Mouse (Mus musculus) ES-E14 (cell line): Measurements from ENCODE around the gene Nkx2-5. TPM values are rescaled to one million over a fixed set of nuclear protein-coding genes. Genes with fewer than 3 reads are reported as not detected.

ENCODE experiments used
- DNase-seq: peaks from one replicate; pipeline ENCODE4 v3.0.0-alpha.2; 2013; ENCODE audit warnings: low read depth, low spot score
- H3K27ac ChIP-seq: 2 replicates; pipeline ENCODE4 v1.5.1; 2012; ENCODE audit warnings: low read depth, mild to moderate bottlenecking, low read length, moderate library complexity, mixed read lengths; ENCODE audit not compliant: poor library complexity, insufficient read depth, severe bottlenecking
- H3K36me3 ChIP-seq: 2 replicates; pipeline ENCODE4 v1.6.1; 2012; ENCODE audit warnings: mild to moderate bottlenecking, low read length, moderate library complexity, mixed read lengths; ENCODE audit not compliant: control insufficient read depth, poor library complexity, insufficient read depth, severe bottlenecking
- H3K4me1 ChIP-seq, 2 experiments: fragments of 150-350 bp in 1 of 2; sonication (generic) in 1 of 2; 2 replicates each; pipeline ENCODE4 v1.6.1; 2012; ENCODE audit warnings: low read length in 2 of 2, mild to moderate bottlenecking in 1 of 2, mixed read lengths in 1 of 2; ENCODE audit not compliant: control insufficient read depth in 2 of 2, insufficient read depth in 2 of 2, poor library complexity in 1 of 2
- H3K4me3 ChIP-seq, 2 experiments: fragments of 150-350 bp in 1 of 2; sonication (generic) in 1 of 2; 2 replicates each; pipeline ENCODE4 v1.5.1; 2012; ENCODE audit warnings: low read length in 2 of 2, low read depth in 1 of 2, mild to moderate bottlenecking in 1 of 2, mixed read lengths in 1 of 2; ENCODE audit not compliant: insufficient read depth in 1 of 2, poor library complexity in 1 of 2, severe bottlenecking in 1 of 2
- H3K9ac ChIP-seq: 2 replicates; pipeline ENCODE4 v1.6.1; 2012; ENCODE audit warnings: low read depth, mild to moderate bottlenecking, low read length, mixed read lengths; ENCODE audit not compliant: poor library complexity, insufficient read depth, severe bottlenecking
- H3K9me3 ChIP-seq: fragments of 150-350 bp; sonication (generic); 2 replicates; pipeline ENCODE4 v1.6.1; 2012; ENCODE audit warnings: low read depth, mild to moderate bottlenecking, low read length; ENCODE audit not compliant: control insufficient read depth, insufficient read depth
- CHD2 ChIP-seq: IDR thresholded peaks from 2 replicates; pipeline ENCODE4 v1.6.1; 2014; ENCODE audit warnings: mild to moderate bottlenecking, low read depth, low read length, inconsistent platforms
- HCFC1 ChIP-seq: IDR thresholded peaks from 2 replicates; pipeline ENCODE4 v1.6.1; 2012; ENCODE audit warnings: low read length, inconsistent platforms, borderline replicate concordance; ENCODE audit not compliant: insufficient read depth
- MAFK ChIP-seq: IDR thresholded peaks from 2 replicates; pipeline ENCODE4 v1.6.1; 2014; ENCODE audit warnings: mild to moderate bottlenecking, low read depth, low read length, inconsistent platforms; ENCODE audit not compliant: insufficient read depth
- ZC3H11A ChIP-seq: IDR thresholded peaks from 2 replicates; pipeline ENCODE4 v1.6.1; 2012; ENCODE audit warnings: low read depth, mild to moderate bottlenecking, inconsistent platforms, low read length, borderline replicate concordance
- ZNF384 ChIP-seq: IDR thresholded peaks from 2 replicates; pipeline ENCODE4 v1.6.1; 2012; ENCODE audit warnings: low read depth, low read length, inconsistent platforms
- in situ Hi-C, 2 experiments: fragments of 600-800 bp; cut with MboI; formaldehyde crosslinking; loops; one replicate each; pipeline ENCODE4 v1.15.1; 2025; ENCODE audit warnings: low sequenced_read_pairs in 2 of 2, inconsistent platforms in 1 of 2; ENCODE audit not compliant: unreplicated experiment in 2 of 2
- total RNA-seq: library from RNA; depleted of rRNA; stranded (reverse); fragments of 300-350 nt; gene quantifications from 2 replicates; pipeline ENCODE4 v1.2.3, GENCODE M21; 2012

Nkx2-5 gene
- total RNA-seq, 1 experiment, result 3.0 TPM

- Histone ChIP-seq H3K36me3 (no peaks in the 10 kb centered on the region), H3K27ac (no peak overlapping the region), H3K9me3 (no peaks in the 10 kb centered on the region), H3K9ac (no peak overlapping the region), H3K4me3 (no peak overlapping the region), H3K4me1 (no peaks in the 10 kb centered on the region)
- TF ChIP-seq CHD2 (no peak), MAFK (no peak), ZNF384 (no peak), HCFC1 (no peak), ZC3H11A (no peak)
- no peak for DNase-seq
- in situ Hi-C loops, result no loop called here
Measured at GRCm38 (mm10) chr17:26802886-26803285, 41.9 kb downstream of the Nkx2-5 start.

- no peak for DNase-seq
- H3K4me1 ChIP-seq, result 0 out of 4 replicates have a peak, but pooled peaks cover 0 to 3% of the 10 kb centered on the region in 2 experiments
- no peaks in the 10 kb centered on the region for H3K9me3 ChIP-seq
- no peak overlapping the region for H3K9ac ChIP-seq
- H3K36me3 ChIP-seq, result peaks cover 6% of the 10 kb centered on the region; the same call in 1 of the 2 replicates
- in situ Hi-C loops, result loop anchor here in 1 of 2 experiments (10.0 kb wide), 1 partner anchor 87 kb away; no protein-coding TSS in a partner anchor
- no peak for TF ChIP-seq ZC3H11A
- TF ChIP-seq MAFK, result no peak
- no peak overlapping the region for H3K4me3 ChIP-seq
- no peak overlapping the region for H3K27ac ChIP-seq
Measured at GRCm38 (mm10) chr17:26797379-26798128, 47.3 kb downstream of the Nkx2-5 start.

DNA sequence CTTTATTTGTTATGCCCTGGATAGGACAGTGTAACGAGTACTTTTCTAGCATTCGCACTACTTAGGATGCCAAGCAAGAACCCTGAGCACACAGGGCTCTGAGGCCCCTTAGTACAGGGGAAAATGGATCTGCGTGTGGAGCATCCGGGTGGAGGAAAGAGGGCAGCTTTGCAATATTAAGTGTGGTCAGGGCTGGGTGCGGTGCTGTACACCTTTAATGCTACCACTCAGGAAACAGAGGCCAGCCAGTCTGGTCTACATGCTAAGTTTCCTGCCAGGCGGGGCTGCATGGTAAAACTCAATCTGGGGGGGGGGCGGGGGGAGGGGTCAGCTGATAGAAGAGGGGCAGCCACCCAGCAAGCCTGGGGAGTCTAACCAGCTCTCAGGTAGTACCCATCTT is 49.4 kb downstream of the Nkx2-5 start:
- no peak for TF ChIP-seq CHD2
- TF ChIP-seq MAFK, result no peak
- TF ChIP-seq ZNF384, result no peak
- no peak for TF ChIP-seq HCFC1
- TF ChIP-seq ZC3H11A, result no peak
- Histone ChIP-seq H3K9me3 (no peaks in the 10 kb centered on the region), H3K9ac (no peak overlapping the region), H3K27ac (no peak overlapping the region), H3K4me1 (0 out of 4 replicates have a peak, but pooled peaks cover 0 to 3% of the 10 kb centered on the region in 2 experiments), H3K4me3 (no peak overlapping the region), H3K36me3 (peaks cover 20% of the 10 kb centered on the region; the same call in 1 of the 2 replicates)
- DNase-seq, result no peak
- in situ Hi-C loops, result loop anchor here in 1 of 2 experiments (10.0 kb wide), 1 partner anchor 89 kb away; no protein-coding TSS in a partner anchor

DNA sequence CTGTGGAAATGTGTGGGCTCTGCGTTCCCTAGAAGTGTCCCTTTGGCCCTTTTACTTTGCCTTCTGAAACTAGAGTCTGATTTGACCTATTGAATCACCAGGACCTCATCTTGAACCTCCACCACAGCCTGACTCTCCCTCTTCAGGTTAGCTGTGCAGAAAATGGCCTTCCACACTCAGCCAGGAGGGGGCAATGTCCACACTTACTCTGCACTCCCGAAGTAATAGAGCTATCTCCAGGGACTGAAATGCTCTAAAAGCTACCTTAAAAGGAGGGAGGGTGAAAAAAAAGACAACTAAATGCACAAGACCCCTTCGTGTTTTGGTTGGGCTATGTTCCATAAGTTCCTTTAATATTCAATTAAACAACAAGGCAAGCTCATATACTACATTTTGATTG is 50.1 kb downstream of the Nkx2-5 start:
- H3K4me1 ChIP-seq, result 0 out of 4 replicates have a peak, but pooled peaks cover 0 to 3% of the 10 kb centered on the region in 2 experiments
- no peak overlapping the region for H3K27ac ChIP-seq
- H3K36me3 ChIP-seq, result peaks cover 20% of the 10 kb centered on the region; the same call in 1 of the 2 replicates
- no peak overlapping the region for H3K9ac ChIP-seq
- in situ Hi-C loops, result loop anchor here in 1 of 2 experiments (10.0 kb wide), 1 partner anchor 90 kb away; no protein-coding TSS in a partner anchor
- TF ChIP-seq HCFC1 (no peak), MAFK (no peak), CHD2 (no peak), ZC3H11A (peak; percentile 3; the same call in 1 of the 2 replicates), ZNF384 (no peak)
- H3K4me3 ChIP-seq, result no peak overlapping the region
- H3K9me3 ChIP-seq, result no peaks in the 10 kb centered on the region
- peak; percentile 28 for DNase-seq
